Mouse (Mus musculus) midbrain, embryonic 12.5 days (tissue): ENCODE results near the gene Dnajc14. TPM values are rescaled to one million over a fixed set of nuclear protein-coding genes. Genes with fewer than 3 reads are reported as not detected.

Experiments
- ATAC-seq: fragments of 200-750 bp; cut with Nextera tagmentation; 2 replicates; pipeline ENCODE4 v1.8.0; 2017; ENCODE audit warnings: low read depth, moderate TSS enrichment, moderate library complexity; ENCODE audit not compliant: low FRiP score
- H3K27ac ChIP-seq: fragments of 300-500 bp; sonication (generic); replicated peaks from 2 replicates; pipeline ENCODE4 v1.5.1; 2016; ENCODE audit warnings: mild to moderate bottlenecking
- H3K27me3 ChIP-seq: fragments of 300-500 bp; sonication (generic); 2 replicates; pipeline ENCODE4 v1.6.1; 2016; ENCODE audit warnings: mild to moderate bottlenecking
- H3K36me3 ChIP-seq: fragments of 300-500 bp; sonication (generic); 2 replicates; pipeline ENCODE4 v1.6.1; 2016
- H3K4me1 ChIP-seq: fragments of 300-500 bp; sonication (generic); 2 replicates; pipeline ENCODE4 v1.6.1; 2016
- H3K4me2 ChIP-seq: fragments of 300-500 bp; sonication (generic); replicated peaks from 2 replicates; pipeline ENCODE4 v1.6.1; 2016; ENCODE audit warnings: mild to moderate bottlenecking, moderate library complexity
- H3K4me3 ChIP-seq: fragments of 300-500 bp; sonication (generic); 2 replicates; pipeline ENCODE4 v1.5.1; 2016; ENCODE audit warnings: mild to moderate bottlenecking
- H3K9ac ChIP-seq: fragments of 300-500 bp; sonication (generic); replicated peaks from 2 replicates; pipeline ENCODE4 v1.6.1; 2016; ENCODE audit warnings: mild to moderate bottlenecking, moderate library complexity
- H3K9me3 ChIP-seq: fragments of 300-500 bp; sonication (generic); 2 replicates; pipeline ENCODE4 v1.6.1; 2016; ENCODE audit warnings: mild to moderate bottlenecking
- WGBS: fragments of 180-500 bp; shearing (Covaris S2); methylation state at CpG from one replicate; pipeline ENCODE4 v1.1.7; 2016; 5-methylcytosine and 5-hydroxymethylcytosine counted together
- polyA plus RNA-seq: library from polyadenylated mRNA; unstranded; fragments of >200 nt; fragmentation: Nextera tagmentation; extraction: Ambion mirVana; gene quantifications from 2 replicates; pipeline ENCODE4 v1.2.1, GENCODE M21; 2016

Gene Dnajc14
- polyA plus RNA-seq, 1 experiment from 2014 or later = 59.8 TPM

DNA sequence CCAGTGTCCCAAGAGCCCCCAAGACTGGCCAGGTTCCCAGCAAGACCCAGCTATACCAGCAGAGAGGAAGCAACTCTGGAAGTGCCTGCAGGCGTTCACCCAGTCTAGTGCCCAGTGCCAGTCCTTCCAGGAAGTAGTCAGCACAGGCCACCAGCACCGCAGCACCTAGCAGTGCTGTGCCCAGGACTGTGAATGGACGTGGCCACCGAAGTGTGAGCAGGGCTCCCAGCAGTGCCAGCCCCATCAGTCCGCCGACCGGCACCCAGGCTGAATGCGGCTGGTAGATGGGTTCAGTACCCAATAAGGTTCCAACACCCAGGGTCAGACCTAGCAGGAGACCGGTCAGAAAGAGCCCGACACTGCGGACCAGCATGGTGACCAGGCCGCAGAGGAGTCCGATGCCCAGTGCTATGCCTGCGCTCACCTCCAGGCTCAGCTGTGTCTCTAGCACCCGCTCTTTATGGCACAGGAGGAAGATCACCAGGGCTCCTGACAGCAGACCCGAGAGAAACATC lies 1.8 kb upstream of the Dnajc14 start:
- Histone ChIP-seq H3K4me1 (peaks cover 30% of the 10 kb centered on the region), H3K27ac (no peak overlapping the region), H3K4me2 (no peak overlapping the region; the same call in 1 of the 2 replicates), H3K4me3 (no peak overlapping the region), H3K27me3 (no peaks in the 10 kb centered on the region), H3K36me3 (peaks cover 18% of the 10 kb centered on the region), H3K9me3 (no peaks in the 10 kb centered on the region), H3K9ac (peak overlapping the region; percentile 17; the same call in 1 of the 2 replicates)
- WGBS = 89% methylated on average over 16 of the region's 16 CpGs
- ATAC-seq = no peak

DNA sequence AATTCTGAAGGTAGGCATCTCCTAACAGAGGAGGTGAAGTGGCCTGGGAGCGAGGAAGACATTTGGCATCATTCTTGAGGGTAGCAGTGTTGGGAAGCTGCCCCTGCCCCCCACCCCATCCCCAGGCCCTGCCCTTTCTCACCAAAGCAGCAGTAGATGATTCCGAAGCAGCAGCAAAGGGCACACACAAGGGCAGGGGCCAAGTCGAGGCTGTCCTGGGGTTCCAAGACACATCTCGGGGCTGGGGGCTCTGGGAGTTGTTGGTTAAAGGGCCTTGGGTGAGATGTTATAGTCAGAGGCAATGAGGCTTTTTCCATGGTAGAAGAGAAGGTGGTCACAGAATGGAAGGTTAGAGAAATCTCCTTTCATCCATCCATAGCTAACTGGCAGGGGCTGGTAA lies 906 bp upstream of the Dnajc14 start:
- H3K4me1 ChIP-seq = peaks cover 40% of the 10 kb centered on the region
- H3K36me3 ChIP-seq = peaks cover 26% of the 10 kb centered on the region
- no peak for ATAC-seq
- no peaks in the 10 kb centered on the region for H3K27me3 ChIP-seq
- no peaks in the 10 kb centered on the region for H3K9me3 ChIP-seq
- no peak overlapping the region for H3K27ac ChIP-seq
- H3K4me3 ChIP-seq = peak overlapping the region; percentile 73; the same call in 1 of the 2 replicates
- WGBS = 55% methylated on average over 4 of the region's 4 CpGs
- peak overlapping the region; percentile 86 for H3K4me2 ChIP-seq
- peak overlapping the region; percentile 17 for H3K9ac ChIP-seq

DNA sequence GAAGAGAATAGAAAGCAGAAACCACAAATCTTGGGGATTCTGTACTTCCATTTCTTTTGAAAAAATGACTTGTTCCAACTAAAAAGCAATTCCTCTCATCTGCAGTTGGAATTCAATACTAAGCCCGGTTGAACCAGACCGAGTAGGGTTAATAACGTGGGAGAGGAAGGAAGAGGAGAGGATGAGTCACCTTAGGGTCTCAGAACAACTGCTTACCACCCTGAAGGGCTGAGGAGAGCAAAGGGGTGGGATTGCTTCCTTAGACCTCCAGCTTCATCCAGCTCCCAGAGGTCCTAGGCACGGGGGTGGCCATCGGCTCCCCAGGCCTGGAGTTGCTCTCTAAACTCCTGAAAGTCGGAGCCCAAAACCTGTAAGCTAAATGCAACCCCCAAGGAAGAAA lies 501 bp upstream of the Dnajc14 start:
- 9% methylated on average over 6 of the region's 6 CpGs for WGBS
- Histone ChIP-seq H3K27ac (peak overlapping the region; percentile 95), H3K9me3 (no peaks in the 10 kb centered on the region), H3K36me3 (peaks cover 30% of the 10 kb centered on the region), H3K27me3 (no peaks in the 10 kb centered on the region), H3K9ac (peak overlapping the region; percentile 85), H3K4me2 (peak overlapping the region; percentile 86), H3K4me3 (peak overlapping the region; percentile 73), H3K4me1 (peaks cover 44% of the 10 kb centered on the region)
- ATAC-seq = no peak

DNA sequence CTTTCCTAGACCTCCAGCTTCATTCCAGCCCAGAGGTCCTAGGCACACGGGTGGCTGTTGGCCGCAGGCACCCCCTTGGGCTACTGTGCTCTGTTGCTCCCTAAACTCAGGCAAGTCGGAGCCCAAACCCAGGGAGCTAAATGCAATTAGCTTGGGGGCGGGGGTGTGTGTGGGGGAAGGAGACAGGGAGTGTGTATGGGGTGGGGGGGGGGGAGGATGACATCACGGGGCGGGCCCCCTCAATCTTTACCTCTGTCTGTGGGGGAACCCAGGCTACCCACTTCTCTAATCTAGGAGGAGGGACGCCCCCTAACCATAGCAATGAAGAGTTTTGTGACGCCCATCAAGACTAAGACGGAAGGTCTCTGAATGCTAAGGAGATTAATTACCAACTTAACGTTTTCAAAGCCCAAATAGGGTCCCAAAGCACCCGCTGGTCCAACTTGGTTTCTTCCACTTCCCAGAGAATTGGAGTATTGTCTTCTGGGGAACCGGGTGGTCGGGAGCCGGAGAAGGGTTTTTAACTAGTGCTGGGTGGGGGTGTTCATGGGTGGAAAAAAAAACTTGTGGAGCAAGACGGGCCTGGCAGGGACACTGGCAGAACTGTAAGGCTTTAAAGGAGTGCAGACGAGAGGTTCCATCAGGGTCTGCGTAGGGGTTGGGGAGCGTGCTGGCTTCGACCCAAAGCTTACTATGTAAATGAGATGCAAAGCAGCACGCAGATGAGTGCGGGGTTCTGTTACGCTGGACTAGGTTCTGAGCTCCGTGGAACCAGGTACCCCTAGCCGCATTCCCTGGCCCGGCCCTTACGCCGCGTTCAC lies 619 bp downstream of the Dnajc14 start, which contains the start of gene Tmem198b:
Tmem198b (minus strand) TSS at position 100 of the 821 bp plus-strand sequence.
- no peaks in the 10 kb centered on the region for H3K27me3 ChIP-seq
- peak within 1 kb of the TSS; percentile 73 for H3K4me3 ChIP-seq
- H3K36me3 ChIP-seq = peaks cover 41% of the 10 kb centered on the region
- peak within 1 kb of the TSS; percentile 86 for H3K4me2 ChIP-seq
- WGBS = under 1% methylated on average over 28 of the region's 28 CpGs
- no peaks in the 10 kb centered on the region for H3K9me3 ChIP-seq
- peak within 1 kb of the TSS; percentile 95 for H3K27ac ChIP-seq
- H3K9ac ChIP-seq = peak within 1 kb of the TSS; percentile 85
- peaks cover 55% of the 10 kb centered on the region for H3K4me1 ChIP-seq
- ATAC-seq = peak; percentile 67

DNA sequence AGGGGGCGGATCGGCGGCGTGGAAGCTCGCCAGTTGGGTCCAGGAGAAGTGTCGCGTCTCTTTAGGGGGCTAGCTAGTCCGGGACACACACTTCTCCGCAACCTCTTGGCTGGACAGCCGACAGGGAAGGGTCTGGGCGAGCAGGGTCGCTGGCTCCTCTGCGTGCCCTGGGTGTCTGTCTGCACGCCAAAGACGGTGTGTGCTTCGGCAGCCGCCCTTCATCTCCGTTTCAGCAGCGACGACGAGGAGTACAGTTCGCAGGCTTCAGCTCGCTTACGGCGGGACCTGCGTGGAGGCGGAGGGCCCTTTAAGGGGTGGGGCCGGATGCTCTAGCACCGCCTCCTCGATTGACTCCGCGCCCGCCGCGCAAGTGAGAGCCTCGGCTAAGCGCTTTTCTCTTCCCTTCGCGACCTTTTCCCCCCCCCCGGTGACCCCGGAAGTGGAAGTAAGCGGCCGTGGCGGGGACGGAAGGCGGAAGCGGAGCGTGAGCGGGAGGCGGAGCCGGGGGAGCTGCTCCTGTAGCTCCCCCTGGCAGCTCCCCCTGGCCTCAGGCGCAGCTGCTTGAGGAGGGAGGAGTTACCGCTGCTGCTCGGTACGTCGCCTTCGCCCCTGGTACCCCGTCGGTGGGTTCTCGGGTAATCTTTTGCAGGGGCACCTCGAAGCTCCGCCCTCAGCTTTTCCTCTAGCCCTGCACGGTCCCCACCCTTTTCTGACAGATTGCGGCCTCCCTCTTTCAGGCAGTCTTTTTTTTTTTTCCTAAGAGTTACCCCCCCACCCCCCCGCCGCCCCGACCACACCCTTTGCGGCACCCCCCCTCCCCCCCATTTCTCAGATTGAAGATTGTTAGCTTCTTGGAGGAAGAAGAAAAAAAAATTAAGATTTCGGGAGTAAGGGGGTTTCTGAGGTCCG lies 1.5 kb downstream of the Dnajc14 start:
- WGBS = 2% methylated on average over 58 of the region's 70 CpGs
- H3K36me3 ChIP-seq = peaks cover 41% of the 10 kb centered on the region

DNA sequence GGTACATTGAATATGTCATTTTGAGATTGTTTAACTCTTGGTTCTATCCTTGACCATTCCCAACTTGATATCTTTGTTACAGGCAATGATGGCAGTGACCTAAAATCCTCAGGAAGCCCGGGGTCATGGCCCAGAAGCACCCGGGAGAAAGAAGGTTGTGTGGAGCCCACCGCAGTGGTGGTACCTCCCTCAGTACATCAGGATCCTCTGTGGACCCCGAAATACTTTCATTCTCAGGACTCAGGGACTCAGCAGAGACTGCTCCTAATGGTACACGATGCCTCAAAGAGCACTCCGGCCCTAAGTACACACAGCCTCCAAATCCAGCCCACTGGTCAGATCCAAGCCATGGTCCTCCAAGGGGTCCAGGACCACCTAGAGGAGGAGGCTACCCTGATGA lies 2.2 kb downstream of the Dnajc14 start:
- Histone ChIP-seq H3K27me3 (no peaks in the 10 kb centered on the region), H3K4me2 (peak overlapping the region; percentile 86), H3K27ac (peak overlapping the region; percentile 95), H3K9me3 (no peaks in the 10 kb centered on the region), H3K9ac (peak overlapping the region; percentile 60), H3K36me3 (peaks cover 36% of the 10 kb centered on the region), H3K4me1 (peaks cover 60% of the 10 kb centered on the region), H3K4me3 (peak overlapping the region; percentile 73)
- no peak for ATAC-seq
- 67% methylated on average over 6 of the region's 6 CpGs for WGBS

More for the DNA sequence above, 1.5 kb downstream of the Dnajc14 start:
- peak overlapping the region; percentile 73 for H3K4me3 ChIP-seq
- no peaks in the 10 kb centered on the region for H3K9me3 ChIP-seq
- H3K27me3 ChIP-seq = no peaks in the 10 kb centered on the region
- peak overlapping the region; percentile 86 for H3K4me2 ChIP-seq
- peak; percentile 93 for ATAC-seq
- H3K27ac ChIP-seq = peak overlapping the region; percentile 95
- peaks cover 60% of the 10 kb centered on the region for H3K4me1 ChIP-seq
- peak overlapping the region; percentile 85 for H3K9ac ChIP-seq

DNA sequence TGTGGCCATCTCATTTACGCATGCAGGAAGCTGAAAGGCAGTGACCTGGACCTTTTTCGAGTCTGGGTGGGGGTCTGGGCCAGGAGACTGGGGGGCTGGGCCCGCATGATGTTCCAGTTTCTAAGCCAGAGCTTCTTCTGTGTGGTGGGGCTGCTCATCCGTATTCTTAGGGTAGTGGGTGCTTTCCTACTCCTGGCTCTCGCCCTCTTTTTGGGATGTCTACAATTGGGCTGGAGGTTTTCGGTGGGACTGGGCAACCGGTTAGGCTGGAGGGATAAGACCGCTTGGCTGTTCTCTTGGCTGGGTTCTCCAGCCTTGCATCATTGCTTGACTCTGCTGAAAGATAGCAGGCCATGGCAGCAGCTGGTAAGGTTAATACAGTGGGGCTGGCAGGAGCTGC lies 3.2 kb downstream of the Dnajc14 start:
- no peak for ATAC-seq
- Histone ChIP-seq H3K9me3 (no peaks in the 10 kb centered on the region), H3K36me3 (peaks cover 32% of the 10 kb centered on the region; the same call in 1 of the 2 replicates), H3K4me3 (peak overlapping the region; percentile 73), H3K9ac (peak overlapping the region; percentile 60), H3K27me3 (no peaks in the 10 kb centered on the region), H3K27ac (no peak overlapping the region), H3K4me2 (peak overlapping the region; percentile 86), H3K4me1 (peaks cover 58% of the 10 kb centered on the region)
- WGBS = 92% methylated on average over 8 of the region's 8 CpGs

DNA sequence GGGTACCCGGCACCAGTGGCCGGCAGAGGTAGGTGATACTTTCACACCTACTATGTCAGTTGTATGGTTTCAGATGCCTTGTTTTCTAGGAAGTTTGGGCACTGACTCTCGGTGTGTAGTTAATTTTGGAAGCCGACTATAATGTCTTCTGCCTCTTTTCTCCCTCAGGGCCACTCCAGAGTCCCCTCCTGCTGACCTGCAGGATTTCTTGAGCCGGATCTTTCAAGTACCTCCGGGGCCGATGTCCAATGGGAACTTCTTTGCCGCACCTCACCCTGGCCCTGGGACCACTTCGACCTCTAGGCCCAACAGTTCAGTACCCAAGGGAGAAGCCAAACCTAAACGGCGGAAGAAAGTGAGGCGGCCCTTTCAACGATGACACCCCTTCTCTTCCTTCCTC lies 13.2 kb downstream of the Dnajc14 start, which contains the start of gene Sarnp:
Sarnp (plus strand) TSS at position 301 of the 400 bp plus-strand sequence.
- no peak for ATAC-seq
- no peak within 1 kb of the TSS for H3K9ac ChIP-seq
- H3K4me3 ChIP-seq = no peak within 1 kb of the TSS
- no peak within 1 kb of the TSS for H3K27ac ChIP-seq
- no peak within 1 kb of the TSS for H3K4me2 ChIP-seq
- no peaks in the 10 kb centered on the region for H3K9me3 ChIP-seq
- no peaks in the 10 kb centered on the region for H3K27me3 ChIP-seq
- H3K4me1 ChIP-seq = peaks cover 8% of the 10 kb centered on the region; the same call in 1 of the 2 replicates
- H3K36me3 ChIP-seq = peaks cover 67% of the 10 kb centered on the region
- WGBS = 91% methylated on average over 13 of the region's 13 CpGs

DNA sequence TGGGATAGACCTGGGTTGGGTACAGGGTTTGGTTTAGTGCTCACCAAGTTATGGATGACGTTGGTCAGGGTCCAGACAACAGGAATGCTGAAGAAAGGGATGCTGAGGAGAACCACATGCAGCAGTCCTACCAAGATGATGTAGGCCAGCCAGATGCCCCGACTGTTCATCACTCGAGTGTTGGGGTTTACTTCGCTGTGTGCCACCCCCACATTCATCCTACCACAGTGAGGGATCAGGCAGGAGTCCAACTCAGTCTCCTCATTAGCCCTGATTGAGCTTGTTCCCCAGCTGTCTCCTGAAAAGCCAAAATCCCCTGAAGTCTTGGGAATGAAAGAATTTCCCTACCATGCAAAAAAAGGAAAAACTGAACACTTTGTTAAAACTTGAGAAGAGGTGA lies 16.4 kb downstream of the Dnajc14 start:
- Histone ChIP-seq H3K36me3 (peaks cover 52% of the 10 kb centered on the region), H3K27me3 (no peaks in the 10 kb centered on the region), H3K4me2 (no peak overlapping the region), H3K27ac (no peak overlapping the region), H3K9ac (no peak overlapping the region), H3K4me3 (no peak overlapping the region), H3K4me1 (peaks cover 17% of the 10 kb centered on the region), H3K9me3 (no peaks in the 10 kb centered on the region)
- WGBS = 91% methylated on average over 4 of the region's 4 CpGs
- no peak for ATAC-seq

DNA sequence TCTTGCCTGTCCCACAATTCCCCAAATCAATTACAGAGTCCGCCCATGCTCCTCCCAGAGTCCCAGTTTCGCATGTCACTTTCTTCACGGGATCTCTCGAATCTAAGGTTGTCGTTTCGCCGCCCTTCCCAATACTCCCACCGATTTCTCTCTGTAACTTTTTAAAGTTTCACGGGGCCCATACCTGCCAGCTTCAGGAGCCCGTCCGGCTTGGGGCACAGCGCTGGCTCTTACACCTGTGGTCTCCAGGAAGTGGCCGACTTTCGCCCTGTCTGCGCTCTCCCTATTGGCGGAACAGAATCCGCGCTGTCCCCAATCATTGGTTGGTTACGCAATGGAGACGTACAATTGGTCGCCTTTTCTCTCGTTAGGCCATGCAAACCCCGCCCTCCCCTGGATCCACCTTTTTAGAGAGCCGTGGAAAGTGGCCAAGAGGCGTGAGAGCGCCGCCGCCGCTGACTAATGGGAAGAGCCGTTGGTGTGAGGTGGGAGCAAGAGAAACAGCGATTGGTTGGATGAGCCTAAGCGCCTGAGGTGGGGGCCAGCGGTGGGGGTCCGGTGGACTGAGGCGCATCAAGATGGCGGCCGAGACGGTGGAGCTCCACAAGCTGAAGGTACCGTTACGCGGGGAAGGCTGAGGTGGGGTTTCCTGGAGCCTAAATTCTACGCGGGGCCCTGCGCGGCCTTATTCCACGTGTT lies 17.6 kb downstream of the Dnajc14 start, which contains the start of gene Ormdl2:
Ormdl2 (minus strand) TSS at position 288 of the 699 bp plus-strand sequence.
- Histone ChIP-seq H3K27ac (peak within 1 kb of the TSS; percentile 56; the same call in 1 of the 2 replicates), H3K9me3 (no peaks in the 10 kb centered on the region), H3K4me3 (peak within 1 kb of the TSS; percentile 86), H3K36me3 (peaks cover 39% of the 10 kb centered on the region), H3K9ac (peak within 1 kb of the TSS; percentile 69), H3K4me1 (peaks cover 17% of the 10 kb centered on the region), H3K4me2 (peak within 1 kb of the TSS; percentile 84), H3K27me3 (no peaks in the 10 kb centered on the region)
- peak; percentile 100 for ATAC-seq
- WGBS = under 1% methylated on average over 46 of the region's 46 CpGs

DNA sequence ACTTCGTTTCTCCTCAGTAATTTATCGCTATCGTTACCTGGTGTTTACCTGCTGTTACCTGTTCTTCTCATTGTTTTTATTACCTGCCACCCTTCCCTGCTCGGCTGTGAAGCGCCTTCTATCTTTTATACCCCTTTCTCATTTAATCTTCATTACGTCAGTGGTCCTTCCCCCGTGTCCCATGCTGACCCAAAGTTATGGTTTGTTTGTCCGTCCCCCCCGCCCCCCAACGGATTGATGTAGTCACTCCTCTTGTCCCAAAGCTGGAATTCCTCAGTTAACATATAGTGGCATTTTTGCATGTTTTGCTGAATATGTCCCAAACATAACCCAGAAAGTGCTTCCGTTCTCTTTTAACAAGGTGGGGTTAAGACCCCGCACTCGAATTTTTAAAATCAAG lies 18.3 kb downstream of the Dnajc14 start:
- WGBS = 4% methylated on average over 13 of the region's 13 CpGs
- H3K36me3 ChIP-seq = peaks cover 33% of the 10 kb centered on the region
- no peaks in the 10 kb centered on the region for H3K9me3 ChIP-seq
- no peaks in the 10 kb centered on the region for H3K27me3 ChIP-seq
- peak; percentile 1; the same call in 1 of the 2 replicates for ATAC-seq
- H3K4me1 ChIP-seq = peaks cover 17% of the 10 kb centered on the region
- H3K4me2 ChIP-seq = peak overlapping the region; percentile 84
- H3K4me3 ChIP-seq = peak overlapping the region; percentile 86
- H3K27ac ChIP-seq = peak overlapping the region; percentile 56; the same call in 1 of the 2 replicates
- peak overlapping the region; percentile 69 for H3K9ac ChIP-seq
